Mouse (Mus musculus): ENCODE measurements around the gene Sat2. TPM values are rescaled to one million over a fixed set of nuclear protein-coding genes. Genes with fewer than 3 reads are reported as not detected.
"Not testable (repeated sequence)": the region's sequence is repeated elsewhere in the genome, so short reads cannot be mapped to it uniquely, and the experiment has no call there.

The Sat2 gene
- total RNA-seq, 1 experiment from 2014 or later, result not detected

- ATAC-seq (replicated peaks; ENCODE audit: low read depth, poor library complexity, severe bottlenecking), result not testable (repeated sequence)
Measured at GRCm38 (mm10) chr11:69624339-69624738, 2.5 kb downstream of the Sat2 start.

GRCm38 (mm10) chr11:69628286-69628685 lies 6.5 kb downstream of the Sat2 start:
- ATAC-seq (replicated peaks; ENCODE audit: low read depth, poor library complexity, severe bottlenecking), result peak; percentile 51; the same call in 1 of the 2 replicates

GRCm38 (mm10) chr11:69629802-69630201 lies 8.0 kb downstream of the Sat2 start:
- ATAC-seq (replicated peaks; ENCODE audit: low read depth, poor library complexity, severe bottlenecking), result no peak

GRCm38 (mm10) chr11:69632284-69633089 lies 10.7 kb downstream of the Sat2 start, which contains the start of gene Fxr2:
TSS of gene Fxr2 (plus strand) at chr11:69632990.
- peak; percentile 96 for ATAC-seq (replicated peaks; ENCODE audit: low read depth, poor library complexity, severe bottlenecking)

- ATAC-seq (replicated peaks; ENCODE audit: low read depth, poor library complexity, severe bottlenecking), result no peak
Measured at GRCm38 (mm10) chr11:69633128-69633866, 11.5 kb downstream of the Sat2 start.

- no peak for ATAC-seq (replicated peaks; ENCODE audit: low read depth, poor library complexity, severe bottlenecking)
Measured at GRCm38 (mm10) chr11:69635471-69635870, 13.6 kb downstream of the Sat2 start.

GRCm38 (mm10) chr11:69645860-69646259 lies 24.0 kb downstream of the Sat2 start:
- no peak for ATAC-seq (replicated peaks; ENCODE audit: low read depth, poor library complexity, severe bottlenecking)

GRCm38 (mm10) chr11:69653399-69653798 lies 31.6 kb downstream of the Sat2 start:
- ATAC-seq (replicated peaks; ENCODE audit: low read depth, poor library complexity, severe bottlenecking), result no peak

- ATAC-seq (replicated peaks; ENCODE audit: low read depth, poor library complexity, severe bottlenecking), result no peak
Measured at GRCm38 (mm10) chr11:69654760-69655159, 32.9 kb downstream of the Sat2 start.

- ATAC-seq (replicated peaks; ENCODE audit: low read depth, poor library complexity, severe bottlenecking), result peak; percentile 58
Measured at GRCm38 (mm10) chr11:69655264-69656064, 33.6 kb downstream of the Sat2 start, which contains the start of gene Sox15. TSS of gene Sox15 (plus strand) at chr11:69655314.

GRCm38 (mm10) chr11:69656065-69656455 lies 34.2 kb downstream of the Sat2 start:
- no peak for ATAC-seq (replicated peaks; ENCODE audit: low read depth, poor library complexity, severe bottlenecking)

- peak; percentile 38; the same call in 1 of the 2 replicates for ATAC-seq (replicated peaks; ENCODE audit: low read depth, poor library complexity, severe bottlenecking)
Measured at GRCm38 (mm10) chr11:69656617-69657461, 35.0 kb downstream of the Sat2 start.

- no peak for ATAC-seq (replicated peaks; ENCODE audit: low read depth, poor library complexity, severe bottlenecking)
Measured at GRCm38 (mm10) chr11:69657462-69657881, 35.6 kb downstream of the Sat2 start.

- ATAC-seq (replicated peaks; ENCODE audit: low read depth, poor library complexity, severe bottlenecking), result no peak
Measured at GRCm38 (mm10) chr11:69661221-69661881, 39.5 kb downstream of the Sat2 start.

GRCm38 (mm10) chr11:69662213-69662966 lies 40.6 kb downstream of the Sat2 start, which contains the start of gene Mpdu1:
TSS of gene Mpdu1 (minus strand) at chr11:69662642.
- ATAC-seq (replicated peaks; ENCODE audit: low read depth, poor library complexity, severe bottlenecking), result peak; percentile 80

- ATAC-seq (replicated peaks; ENCODE audit: low read depth, poor library complexity, severe bottlenecking), result no peak
Measured at GRCm38 (mm10) chr11:69662967-69663671, 41.3 kb downstream of the Sat2 start.

GRCm38 (mm10) chr11:69663795-69664194 lies 42.0 kb downstream of the Sat2 start:
- ATAC-seq (replicated peaks; ENCODE audit: low read depth, poor library complexity, severe bottlenecking), result no peak
